Mouse (Mus musculus) erythroblast, embryonic 14.5 days (primary cell): ENCODE data around the gene Clec16a.

ENCODE experiments used
- GATA1 ChIP-seq: IDR thresholded peaks from 2 replicates; pipeline ENCODE4 v1.6.1; 2012; ENCODE audit warnings: low read length, inconsistent platforms, mixed read lengths
- TAL1 ChIP-seq: IDR thresholded peaks from 3 replicates; pipeline ENCODE4 v1.6.1; 2012; ENCODE audit warnings: low read length, inconsistent platforms, mixed read lengths

GRCm38 (mm10) chr16:10609921-10610320 lies 64.8 kb downstream of the Clec16a start:
- TF ChIP-seq GATA1 = no peak
- no peak for TF ChIP-seq TAL1
